Mouse (Mus musculus) C2C12 (cell line): ENCODE measurements around the gene Knl1. TPM values are rescaled to one million over a fixed set of nuclear protein-coding genes. Genes with fewer than 3 reads are reported as not detected.

ENCODE experiments used
- H3K27me3 ChIP-seq: one replicate; pipeline ENCODE4 v1.6.1; 2011; ENCODE audit not compliant: control insufficient read depth, insufficient read depth, insufficient read length
- H3K36me3 ChIP-seq: one replicate; pipeline ENCODE4 v1.6.1; 2011; ENCODE audit not compliant: control insufficient read depth, insufficient read depth
- H3K4me3 ChIP-seq: one replicate; pipeline ENCODE4 v1.5.1; 2011; ENCODE audit warnings: mild to moderate bottlenecking, control low read depth; ENCODE audit not compliant: poor library complexity, insufficient read depth, severe bottlenecking
- H3K79me2 ChIP-seq: one replicate; pipeline ENCODE4 v1.6.1; 2011; ENCODE audit not compliant: control insufficient read depth, insufficient read depth
- H3K79me3 ChIP-seq: one replicate; pipeline ENCODE4 v1.6.1; 2011; ENCODE audit warnings: low read depth, control low read depth
- H3ac ChIP-seq: one replicate; pipeline ENCODE3; 2011; ENCODE audit warnings: low read depth; ENCODE audit not compliant: control insufficient read depth, insufficient read length
- CEBPB ChIP-seq: IDR thresholded peaks from one replicate; pipeline ENCODE4 v1.6.1; 2011; ENCODE audit warnings: low read depth, mild to moderate bottlenecking, control low read depth, moderate library complexity
- CTCF ChIP-seq: IDR thresholded peaks from one replicate; pipeline ENCODE4 v1.5.1; 2011; ENCODE audit not compliant: control insufficient read depth, insufficient read depth, insufficient read length
- FOSL1 ChIP-seq: IDR thresholded peaks from one replicate; pipeline ENCODE4 v1.8.0; 2011; ENCODE audit warnings: mild to moderate bottlenecking, low read length; ENCODE audit not compliant: poor library complexity, insufficient read depth, severe bottlenecking
- MAX ChIP-seq: IDR thresholded peaks from one replicate; pipeline ENCODE4 v1.6.1; 2011; ENCODE audit warnings: mild to moderate bottlenecking, control low read depth
- MYOD1 ChIP-seq: IDR thresholded peaks from one replicate; pipeline ENCODE4 v1.6.1; 2011; ENCODE audit warnings: low read depth; ENCODE audit not compliant: control insufficient read depth, insufficient read length
- MYOG ChIP-seq: IDR thresholded peaks from one replicate; pipeline ENCODE4 v1.6.1; 2011; ENCODE audit not compliant: control insufficient read depth, insufficient read length; ENCODE audit errors: extremely low read depth
- USF1 ChIP-seq: IDR thresholded peaks from one replicate; pipeline ENCODE4 v1.6.1; 2011; ENCODE audit warnings: low read depth, mild to moderate bottlenecking, control low read depth, moderate library complexity
- polyA plus RNA-seq: library from polyadenylated mRNA; unstranded; fragments of >200 nt; fragmentation: generic; extraction: Trizol; gene quantifications from one replicate; pipeline ENCODE4 v1.2.1, GENCODE M21; 2012; ENCODE audit warnings: missing spikeins

The Knl1 gene
- polyA plus RNA-seq, 1 experiment, result 3.2 TPM

- Histone ChIP-seq H3K79me3 (peaks cover 10% of the 10 kb centered on the region), H3K79me2 (peaks cover 21% of the 10 kb centered on the region), H3K27me3 (no peaks in the 10 kb centered on the region), H3K4me3 (no peak overlapping the region), H3K36me3 (peaks cover 47% of the 10 kb centered on the region), H3ac (no peak overlapping the region)
- TF ChIP-seq CEBPB (no peak), MAX (peak; percentile 55)
These were observed 61.6 kb downstream of the Knl1 start for GRCm38 (mm10) chr2:119108554-119108953.

- TF ChIP-seq FOSL1 (no peak), MYOD1 (no peak), CEBPB (no peak), CTCF (no peak), MAX (no peak), USF1 (no peak), MYOG (no peak)
- Histone ChIP-seq H3K4me3 (no peak overlapping the region), H3K79me3 (peaks cover 32% of the 10 kb centered on the region), H3K36me3 (peaks cover 35% of the 10 kb centered on the region), H3K27me3 (no peaks in the 10 kb centered on the region), H3ac (no peak overlapping the region), H3K79me2 (peaks cover 46% of the 10 kb centered on the region)
These were observed 64.1 kb downstream of the Knl1 start for GRCm38 (mm10) chr2:119111060-119111459.

DNA sequence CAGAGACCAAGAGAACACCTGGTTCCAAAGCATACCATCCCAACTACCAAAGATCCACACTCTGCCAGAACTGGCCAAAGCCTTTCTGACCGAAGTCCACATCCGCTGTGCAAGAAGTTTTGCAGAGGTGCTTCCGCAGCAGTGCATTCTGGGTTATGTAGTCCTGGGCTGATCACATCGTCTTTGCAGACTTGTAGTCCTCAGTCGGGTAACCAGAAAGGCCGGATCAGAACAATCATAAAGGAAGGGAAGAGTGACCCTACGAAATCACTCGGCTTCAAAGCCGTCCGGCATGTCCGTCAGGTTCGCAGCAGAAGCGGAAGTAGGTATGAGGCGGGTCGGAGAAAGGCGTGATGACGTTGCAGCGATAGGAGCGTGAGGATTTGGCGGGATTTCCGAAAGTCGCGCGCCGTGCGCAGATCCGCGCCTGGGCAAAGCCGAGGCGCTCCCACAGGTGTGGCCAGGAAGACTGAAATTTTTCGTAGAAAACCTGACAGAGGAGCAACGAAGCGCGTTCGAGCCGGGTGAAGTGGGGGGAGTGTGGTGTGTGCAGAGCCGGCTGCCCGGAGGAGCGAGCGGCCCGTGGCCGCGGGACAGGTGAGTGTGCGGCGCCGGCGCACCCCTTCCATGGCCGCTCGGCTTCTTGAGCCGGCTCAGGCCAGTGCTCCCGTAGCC, 65.7 kb downstream of the Knl1 start, which contains the start of gene Rad51:
TSS of gene Rad51 (plus strand) at position 356 of the 675 bp plus-strand sequence.
- Histone ChIP-seq H3K79me3 (peaks cover 38% of the 10 kb centered on the region), H3K4me3 (peak within 1 kb of the TSS; percentile 88), H3K27me3 (no peaks in the 10 kb centered on the region), H3K79me2 (peaks cover 60% of the 10 kb centered on the region), H3ac (peak within 1 kb of the TSS; percentile 57), H3K36me3 (peaks cover 43% of the 10 kb centered on the region)
- TF ChIP-seq CTCF (no peak), USF1 (no peak), MAX (peak; percentile 95)

DNA sequence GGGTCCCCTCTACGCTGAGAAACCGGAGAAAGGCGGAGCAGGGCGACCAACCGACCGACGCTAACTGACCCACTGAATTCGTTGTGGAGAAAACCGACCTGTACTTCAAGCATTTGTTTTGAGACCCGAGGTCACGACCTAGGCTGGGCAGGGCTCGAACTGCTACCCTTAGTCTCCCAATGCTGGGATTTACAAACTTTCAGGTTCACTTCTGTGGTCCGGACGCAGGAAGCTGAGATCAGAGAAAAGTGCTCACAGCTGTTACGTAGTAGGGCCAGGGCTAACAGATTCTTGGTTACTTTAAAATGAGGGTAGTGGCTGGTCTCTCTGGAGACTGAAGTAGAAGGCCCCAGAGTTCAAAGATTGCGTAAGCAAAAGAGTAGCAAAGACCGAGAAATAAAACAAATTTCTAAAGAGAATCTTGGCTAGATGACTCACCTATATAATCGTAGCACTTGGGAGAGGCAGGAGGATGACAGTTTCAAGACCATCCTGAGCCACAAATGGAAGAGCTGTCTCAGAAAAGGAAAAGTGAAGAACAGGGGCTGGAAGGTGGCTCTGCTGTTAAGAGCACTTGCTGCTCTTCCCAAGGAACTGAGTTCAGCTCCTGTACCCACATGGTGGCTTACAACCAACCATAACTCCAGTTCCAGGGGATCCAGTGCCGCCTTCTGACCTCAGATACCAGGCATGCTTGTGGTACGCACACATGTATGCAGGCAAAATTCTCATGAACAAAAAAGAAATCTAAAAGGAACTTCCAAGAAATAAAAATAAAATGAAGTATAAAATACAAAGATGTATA, 66.4 kb downstream of the Knl1 start:
- Histone ChIP-seq H3K79me2 (peaks cover 60% of the 10 kb centered on the region), H3ac (peak overlapping the region; percentile 57), H3K36me3 (peaks cover 43% of the 10 kb centered on the region), H3K4me3 (peak overlapping the region; percentile 88), H3K79me3 (peaks cover 38% of the 10 kb centered on the region), H3K27me3 (no peaks in the 10 kb centered on the region)
- TF ChIP-seq CEBPB (peak; percentile 64), FOSL1 (no peak), MAX (no peak), USF1 (no peak), CTCF (no peak), MYOD1 (no peak)

DNA sequence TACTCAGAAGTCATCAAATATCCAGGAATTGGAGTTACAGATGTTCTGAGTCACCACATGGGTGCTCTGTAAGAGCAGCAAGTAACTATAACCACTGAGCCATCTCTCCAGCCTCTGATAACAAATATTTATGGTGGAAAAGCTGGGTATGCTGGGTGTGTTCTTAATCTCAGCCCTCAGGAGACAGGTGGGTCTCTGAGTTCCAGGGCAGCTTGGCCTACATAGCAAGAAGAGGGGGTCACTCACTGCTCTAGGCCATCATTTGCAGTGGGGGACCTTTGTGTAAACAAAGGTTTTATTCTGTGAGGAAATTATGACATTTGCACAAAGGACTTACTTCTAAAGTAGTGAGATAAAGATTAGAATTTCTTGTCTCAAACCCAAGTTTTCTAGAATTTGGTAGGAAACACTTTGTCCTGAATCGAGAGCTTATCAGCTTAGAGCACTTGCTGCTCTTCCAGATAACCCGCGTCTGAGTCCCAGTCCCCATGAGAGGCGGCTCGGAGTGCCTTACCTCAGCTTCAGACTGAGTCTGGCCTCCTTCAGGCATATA, 89.5 kb downstream of the Knl1 start:
- Histone ChIP-seq H3K36me3 (peaks cover 82% of the 10 kb centered on the region), H3K79me2 (no peaks in the 10 kb centered on the region), H3K4me3 (no peak overlapping the region), H3ac (no peak overlapping the region), H3K79me3 (no peaks in the 10 kb centered on the region), H3K27me3 (no peaks in the 10 kb centered on the region)
- TF ChIP-seq CTCF (no peak), USF1 (no peak), MYOD1 (no peak), MAX (no peak), CEBPB (no peak), MYOG (no peak), FOSL1 (no peak)

- no peaks in the 10 kb centered on the region for H3K79me3 ChIP-seq
- H3ac ChIP-seq, result no peak overlapping the region
- TF ChIP-seq MYOG, result no peak
- TF ChIP-seq CEBPB, result no peak
- H3K27me3 ChIP-seq, result no peaks in the 10 kb centered on the region
- peaks cover 69% of the 10 kb centered on the region for H3K36me3 ChIP-seq
- no peaks in the 10 kb centered on the region for H3K79me2 ChIP-seq
- H3K4me3 ChIP-seq, result no peak overlapping the region
These were observed 98.3 kb downstream of the Knl1 start for GRCm38 (mm10) chr2:119145199-119145598.
